Mouse (Mus musculus) brain, embryonic 14.5 days (tissue): ENCODE results near the gene Anks1b.

Source experiments
- CTCF ChIP-seq: fragments of 200-500 bp; IDR thresholded peaks from 2 replicates; pipeline ENCODE4 v1.5.1; 2012; ENCODE audit warnings: inconsistent platforms, mild to moderate bottlenecking, moderate library complexity, borderline replicate concordance; ENCODE audit not compliant: insufficient read depth, insufficient read length; ENCODE audit errors: extremely low read depth
- POLR2A ChIP-seq: fragments of 200-500 bp; IDR thresholded peaks from 2 replicates; pipeline ENCODE4 v1.6.1; 2012; ENCODE audit warnings: mild to moderate bottlenecking, inconsistent platforms, borderline replicate concordance; ENCODE audit not compliant: poor library complexity, insufficient read depth, insufficient read length, severe bottlenecking; ENCODE audit errors: extremely low read depth

- TF ChIP-seq CTCF: no peak
- no peak for TF ChIP-seq POLR2A
Measured at GRCm38 (mm10) chr10:90512801-90513200, 639.5 kb downstream of the Anks1b start.
